Mouse (Mus musculus) CD8-positive naive resting alpha-beta T cell, adult 57 days (primary cell): ENCODE data around the gene Agmat. TPM values are rescaled to one million over a fixed set of nuclear protein-coding genes. Genes with fewer than 3 reads are reported as not detected.

Experiments
- total RNA-seq: library from RNA; stranded (reverse); gene quantifications from one replicate; pipeline ENCODE4 v1.2.4, GENCODE M21; 2023

Agmat gene
- not detected for total RNA-seq

GRCm38 (mm10) chr4:141746578-141747346 lies at the start of gene Agmat:
Agmat (plus strand) TSS chr4:141746672.

DNA sequence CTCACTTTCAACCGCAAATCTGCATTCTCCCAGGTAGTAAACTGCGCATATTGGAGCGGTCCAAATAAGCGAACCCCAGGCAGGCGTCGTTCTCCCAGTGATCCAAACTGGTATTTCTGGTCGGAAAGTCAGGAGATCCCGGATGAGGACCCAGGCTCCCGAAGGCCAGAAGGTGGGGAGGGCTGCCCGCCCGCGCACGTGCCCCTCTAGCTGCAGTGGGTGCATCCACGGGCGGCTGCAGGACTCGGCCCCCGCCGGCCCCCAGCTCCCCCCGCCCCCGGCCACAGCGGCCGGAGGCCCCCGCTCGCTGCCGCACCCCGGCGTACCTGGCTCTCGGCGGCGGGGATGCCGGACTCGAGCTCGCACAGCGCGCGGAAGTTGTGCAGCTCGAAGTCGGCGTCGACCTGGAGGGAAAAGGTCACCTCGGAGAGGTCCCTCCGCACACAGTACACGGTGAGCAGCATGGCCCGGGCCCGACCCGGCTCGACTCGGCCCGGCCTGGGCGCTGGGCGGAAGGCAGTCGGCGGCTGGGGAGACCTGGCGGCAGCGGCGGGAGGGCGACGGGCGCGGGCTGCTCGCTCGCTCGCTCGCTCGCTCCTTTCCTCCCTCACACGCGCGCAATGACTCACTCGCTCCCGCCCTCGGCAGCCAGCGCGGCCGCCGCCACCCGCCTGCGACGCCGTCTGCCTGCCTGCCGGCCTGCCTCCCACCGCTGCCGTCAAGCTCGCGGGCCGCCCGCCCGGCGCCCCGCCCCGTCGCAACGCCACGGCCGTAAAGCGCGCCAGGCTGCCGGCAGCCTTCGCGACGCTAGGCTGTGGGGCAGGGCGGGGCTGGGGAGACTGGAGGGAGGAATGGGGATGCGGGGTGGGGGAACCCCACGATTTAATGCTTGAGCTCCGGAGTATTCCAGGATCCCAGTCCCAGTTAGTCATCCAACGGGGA lies 23.5 kb upstream of the Agmat start, which contains the start of gene Ddi2:
TSS of gene Ddi2 (minus strand) at position 689 of the 942 bp plus-strand sequence.

DNA sequence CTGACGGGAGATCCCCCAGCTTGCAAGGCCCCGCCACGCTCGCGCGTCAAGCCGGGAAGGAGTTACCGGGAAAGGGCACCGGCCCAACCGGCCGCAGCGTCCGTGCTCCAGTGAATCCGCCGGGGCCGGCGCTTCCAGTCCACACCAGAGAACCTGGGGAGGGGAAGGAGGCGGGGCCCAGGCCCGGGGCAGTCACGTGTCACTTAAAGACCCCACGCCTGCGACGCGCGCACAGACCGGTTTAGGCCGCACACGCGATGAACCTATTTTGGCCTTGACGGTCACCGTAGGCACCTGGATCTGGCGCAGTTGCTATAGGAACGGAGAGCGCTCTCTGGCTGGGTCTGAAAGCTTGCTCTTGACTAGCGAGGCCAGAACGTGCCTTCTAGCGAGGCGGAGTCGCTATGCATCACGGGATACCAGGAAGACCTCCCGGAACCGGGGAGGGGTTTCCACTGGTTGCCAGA lies 44.1 kb downstream of the Agmat start, which contains the start of gene Dnajc16:
TSS of gene Dnajc16 (minus strand) at position 408 of the 467 bp plus-strand sequence.

GRCm38 (mm10) chr4:141793282-141794151 lies 47.0 kb downstream of the Agmat start, which contains the start of gene Casp9:
Casp9 (plus strand) TSS chr4:141793612.

Other genes starting within 250 kb of the Agmat start
- 55.5 TPM for gene Spen, start 208.1 kb upstream of the Agmat start, total RNA-seq
- gene Fblim1, start 140.6 kb upstream of the Agmat start, total RNA-seq = not detected
- 0.34 TPM for gene Tmem82, start 128.0 kb upstream of the Agmat start, total RNA-seq
- not detected for gene Slc25a34, start 122.9 kb upstream of the Agmat start, total RNA-seq
- gene Plekhm2, start 81.8 kb upstream of the Agmat start, total RNA-seq = 35.0 TPM
- gene Rsc1a1, start 61.1 kb upstream of the Agmat start, total RNA-seq = 6.6 TPM
- gene Ddi2, start 23.3 kb upstream of the Agmat start, total RNA-seq = 34.0 TPM
- 10.9 TPM for gene Dnajc16, start 44.3 kb downstream of the Agmat start, total RNA-seq
- gene Casp9, start 46.9 kb downstream of the Agmat start, total RNA-seq = 9.9 TPM
- 15.7 TPM for gene Cela2a, start 79.5 kb downstream of the Agmat start, total RNA-seq
- 1.2 TPM for gene Ctrc, start 99.7 kb downstream of the Agmat start, total RNA-seq
- 41.4 TPM for gene Efhd2, start 128.2 kb downstream of the Agmat start, total RNA-seq